ENCODE assay signal across 7 mouse cellular contexts in genomic region chr17:6279205-6279604, GRCm38 (mm10). TPM values are rescaled to one million over a fixed set of nuclear protein-coding genes. Genes with fewer than 3 reads are reported as not detected.
A peak's percentile ranks its signal among the peaks of the same experiment; 100 is the strongest.
DNase-seq lines count a peak whose midpoint lies in the region; ATAC-seq and TF ChIP-seq lines count a peak whose summit lies in the region.
"Not testable (repeated sequence)": the region's sequence is repeated elsewhere in the genome, so short reads cannot be mapped to it uniquely, and the experiment has no call there.

No protein-coding gene starts in this region.

- H3K9me3 ChIP-seq in embryonic facial prominence, embryonic 14.5 days (ENCODE audit: control insufficient read depth, low read length); kidney, embryonic 15.5 days (replicated peaks); lung, embryonic 14.5 days (ENCODE audit: low read depth, low read length); stomach, postnatal 0 days (ENCODE audit: control insufficient read depth, low read length): not testable (repeated sequence)

- not testable (repeated sequence) for H3K4me2 ChIP-seq in embryonic facial prominence, embryonic 14.5 days (ENCODE audit: low read depth, low read length); kidney, embryonic 15.5 days; lung, embryonic 14.5 days; stomach, postnatal 0 days (replicated peaks; ENCODE audit: low read depth)

- not testable (repeated sequence) for H3K36me3 ChIP-seq in embryonic facial prominence, embryonic 14.5 days (ENCODE audit: control insufficient read depth, insufficient read depth, low read length); kidney, embryonic 15.5 days; lung, embryonic 14.5 days (ENCODE audit: insufficient read depth); stomach, postnatal 0 days (ENCODE audit: control insufficient read depth, insufficient read depth, low read length)

- DNase-seq in ES-CJ7 (ENCODE audit: low read depth, low spot score), result peak; percentile 49
- peak; percentile 14 for DNase-seq in embryonic facial prominence, embryonic 14.5 days (ENCODE audit: low spot score)
- DNase-seq in lung, embryonic 14.5 days, result peak; percentile 43
- DNase-seq in lung, postnatal 36 days, result peak; percentile 63
- peak; percentile 76 for DNase-seq in stomach, postnatal 0 days (ENCODE audit: low spot score)

- not testable (repeated sequence) for H3K4me1 ChIP-seq in embryonic facial prominence, embryonic 14.5 days (ENCODE audit: control insufficient read depth, insufficient read depth, low read length); kidney, embryonic 15.5 days; lung, embryonic 14.5 days (ENCODE audit: insufficient read depth); stomach, postnatal 0 days (replicated peaks; ENCODE audit: control insufficient read depth, insufficient read depth)

- not testable (repeated sequence) for H3K9ac ChIP-seq in embryonic facial prominence, embryonic 14.5 days (ENCODE audit: low read depth, low read length); kidney, embryonic 15.5 days; lung, embryonic 14.5 days; stomach, postnatal 0 days (ENCODE audit: low read length)

- not testable (repeated sequence) for H3K27ac ChIP-seq in embryonic facial prominence, embryonic 14.5 days (replicated peaks; ENCODE audit: low read depth, low read length); kidney, embryonic 15.5 days; lung, embryonic 14.5 days (ENCODE audit: low read depth); stomach, postnatal 0 days (replicated peaks)

- ATAC-seq in embryonic facial prominence, embryonic 14.5 days (ENCODE audit: low read depth), result peak; percentile 51; the same call in 1 of the 2 replicates
- peak; percentile 35 to 52; a peak in 3 of 4 replicates for ATAC-seq in hematopoietic stem cell, adult 5-6 weeks (replicated peaks in 1 of 2; ENCODE audit: insufficient read depth in 1 of 2, low FRiP score in 2 of 2, low TSS enrichment in 1 of 2, low read depth in 1 of 2, poor library complexity in 2 of 2, severe bottlenecking in 2 of 2)
- 0 out of 2 replicates have a peak, but pooled peaks have one; percentile 44 for ATAC-seq in kidney, embryonic 15.5 days (replicated peaks; ENCODE audit: low FRiP score)
- peak; percentile 82 for ATAC-seq in lung, embryonic 14.5 days (ENCODE audit: insufficient read depth)
- ATAC-seq in stomach, postnatal 0 days (ENCODE audit: low FRiP score, low TSS enrichment), result peak; percentile 95

- not testable (repeated sequence) for TF ChIP-seq EP300 in stomach, postnatal 0 days (optimal IDR thresholded peaks at IDR 0.05)

- 50% methylated on average over 6 of the region's 8 CpGs for WGBS in embryonic facial prominence, embryonic 14.5 days
- WGBS in kidney, embryonic 15.5 days, result 47% methylated on average over 8 of the region's 8 CpGs
- WGBS in lung, embryonic 14.5 days, result 36% methylated on average over 8 of the region's 8 CpGs
- 41% methylated on average over 8 of the region's 8 CpGs for WGBS in stomach, postnatal 0 days

- not testable (repeated sequence) for H3K4me3 ChIP-seq in embryonic facial prominence, embryonic 14.5 days (ENCODE audit: low read depth, low read length); kidney, embryonic 15.5 days (replicated peaks); lung, embryonic 14.5 days (ENCODE audit: low read depth, low read length); stomach, postnatal 0 days (ENCODE audit: low read depth, low read length)

- not testable (repeated sequence) for TF ChIP-seq CTCF in lung, embryonic 14.5 days (IDR thresholded peaks at IDR 0.05; ENCODE audit: low read depth); stomach, postnatal 0 days (IDR thresholded peaks at IDR 0.05; ENCODE audit: low read depth)

- not testable (repeated sequence) for H3K27me3 ChIP-seq in embryonic facial prominence, embryonic 14.5 days (replicated peaks; ENCODE audit: control insufficient read depth, insufficient read depth, low read length); kidney, embryonic 15.5 days; lung, embryonic 14.5 days (ENCODE audit: insufficient read depth, low read length); stomach, postnatal 0 days (ENCODE audit: control insufficient read depth, insufficient read depth, low read length)

RNA-seq across cellular contexts. Expression of gene Tmem181a, which starts 22.5 kb away (rescaled TPM):
- 19.8 and 23.0 TPM in 2 replicates for polyA plus RNA-seq in embryonic facial prominence, embryonic 14.5 days (2014; fragmentation: Nextera tagmentation; extraction: Ambion mirVana)
- total RNA-seq in hematopoietic stem cell, adult 5-6 weeks (2017), result 5.2 and 13.8 TPM in 2 replicates
- 12.9 and 14.4 TPM in 2 replicates for polyA plus RNA-seq in kidney, embryonic 15.5 days (2015; fragmentation: Nextera tagmentation; extraction: Ambion mirVana)
- 25.1 and 27.0 TPM in 2 replicates for polyA plus RNA-seq in lung, embryonic 14.5 days (2014; fragmentation: Nextera tagmentation; extraction: Ambion mirVana)
- 18.3 and 18.5 TPM in 2 replicates for polyA plus RNA-seq in stomach, postnatal 0 days (2015; fragmentation: Nextera tagmentation; extraction: Ambion mirVana)

RNA-seq across cellular contexts. Expression of gene Dynlt1a, which starts 38.1 kb away (rescaled TPM):
- 14.4 and 15.2 TPM in 2 replicates for polyA plus RNA-seq in embryonic facial prominence, embryonic 14.5 days (2014; fragmentation: Nextera tagmentation; extraction: Ambion mirVana)
- total RNA-seq in hematopoietic stem cell, adult 5-6 weeks (2017), result 4.4 and 7.8 TPM in 2 replicates
- polyA plus RNA-seq in kidney, embryonic 15.5 days (2015; fragmentation: Nextera tagmentation; extraction: Ambion mirVana), result 14.7 and 16.3 TPM in 2 replicates
- polyA plus RNA-seq in lung, embryonic 14.5 days (2014; fragmentation: Nextera tagmentation; extraction: Ambion mirVana), result 18.7 and 19.0 TPM in 2 replicates
- 5.9 and 6.3 TPM in 2 replicates for polyA plus RNA-seq in stomach, postnatal 0 days (2015; fragmentation: Nextera tagmentation; extraction: Ambion mirVana)

Comparison
In these comparisons a context has a peak if more than half of its experiments do, and no peak if none do; other contexts are left out.
1. DNase-seq: peak in every context shown above with its lines; median percentile 76 in stomach, postnatal 0 days; 63 in lung, postnatal 36 days; 49 in ES-CJ7; 43 in lung, embryonic 14.5 days; 14 in embryonic facial prominence, embryonic 14.5 days.
2. ATAC-seq: peak in every context shown above with its lines; median percentile 95 in stomach, postnatal 0 days; 82 in lung, embryonic 14.5 days; 51 in embryonic facial prominence, embryonic 14.5 days; 44 in kidney, embryonic 15.5 days; 44 in hematopoietic stem cell, adult 5-6 weeks.